Mouse (Mus musculus): ENCODE data around the gene Zbp1. TPM values are rescaled to one million over a fixed set of nuclear protein-coding genes. Genes with fewer than 3 reads are reported as not detected.

The Zbp1 gene
- polyA plus RNA-seq, 1 experiment from 2014 or later = not detected

DNA sequence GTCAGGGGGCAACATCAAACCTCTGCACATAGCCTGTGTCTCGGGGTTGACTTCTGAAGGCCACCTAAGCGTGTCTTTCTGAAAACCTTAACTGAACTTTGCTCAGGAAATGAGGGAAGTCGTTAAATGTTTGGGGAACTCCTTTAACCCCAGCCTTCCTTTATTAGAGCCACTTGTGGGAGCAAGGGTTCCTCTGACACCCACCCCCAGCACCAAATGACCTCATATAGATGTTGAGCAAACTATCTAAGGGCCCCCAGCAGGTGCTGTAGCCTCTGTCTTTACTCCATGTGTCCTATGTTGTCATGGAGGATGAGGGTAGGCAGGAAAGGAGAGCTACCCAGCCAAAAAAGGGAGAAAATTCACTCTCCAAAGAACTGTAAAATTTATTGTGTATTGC, 5.4 kb upstream of the Zbp1 start:
- no peak overlapping the region for H3K4me3 ChIP-seq (ENCODE audit: low read depth, low read length)
- WGBS = 77% methylated on average over 3 of the region's 3 CpGs
- no peak for ATAC-seq
- no peaks in the 10 kb centered on the region for H3K4me1 ChIP-seq (ENCODE audit: control insufficient read depth, insufficient read depth, low read length)
- H3K27me3 ChIP-seq (ENCODE audit: control insufficient read depth, insufficient read depth, low read depth, low read length) = no peaks in the 10 kb centered on the region
- H3K27ac ChIP-seq (ENCODE audit: low read length) = no peak overlapping the region
- no peaks in the 10 kb centered on the region for H3K9me3 ChIP-seq (replicated peaks; ENCODE audit: control insufficient read depth, low read length, poor library complexity, severe bottlenecking)
- no peak overlapping the region for H3K9ac ChIP-seq (ENCODE audit: low read depth, low read length)
- H3K4me2 ChIP-seq (ENCODE audit: low read length) = no peak overlapping the region
- peaks cover 5% of the 10 kb centered on the region; the same call in 1 of the 2 replicates for H3K36me3 ChIP-seq (ENCODE audit: control insufficient read depth, insufficient read depth, low read length)

DNA sequence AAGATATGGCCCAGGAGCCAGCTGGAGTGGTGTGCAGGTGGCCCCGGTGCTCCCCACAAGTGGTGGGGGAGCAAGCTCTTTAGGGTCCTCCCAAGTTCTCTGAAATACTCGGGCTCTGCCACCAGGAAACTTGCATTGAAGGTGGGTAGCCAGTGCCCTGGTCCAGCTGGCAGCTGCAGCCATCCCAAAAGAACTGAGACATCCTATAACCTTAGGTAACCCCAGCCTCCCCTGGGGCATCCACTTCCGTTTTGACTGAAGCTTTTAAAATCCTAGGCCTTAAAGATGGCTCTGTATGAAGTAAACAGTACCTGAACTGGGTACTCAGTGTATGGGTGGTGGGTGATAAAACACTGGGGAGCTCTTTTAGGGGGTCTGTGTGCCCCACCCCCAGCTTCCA, 4.8 kb upstream of the Zbp1 start:
- Histone ChIP-seq H3K9me3 (replicated peaks; ENCODE audit: control insufficient read depth, low read length, poor library complexity, severe bottlenecking) (no peaks in the 10 kb centered on the region), H3K9ac (ENCODE audit: low read depth, low read length) (no peak overlapping the region), H3K4me1 (ENCODE audit: control insufficient read depth, insufficient read depth, low read length) (no peaks in the 10 kb centered on the region), H3K27ac (ENCODE audit: low read length) (no peak overlapping the region), H3K36me3 (ENCODE audit: control insufficient read depth, insufficient read depth, low read length) (peaks cover 5% of the 10 kb centered on the region; the same call in 1 of the 2 replicates), H3K4me2 (ENCODE audit: low read length) (no peak overlapping the region), H3K27me3 (ENCODE audit: control insufficient read depth, insufficient read depth, low read depth, low read length) (no peaks in the 10 kb centered on the region), H3K4me3 (ENCODE audit: low read depth, low read length) (no peak overlapping the region)
- ATAC-seq = no peak
- WGBS = 71% methylated on average over 3 of the region's 3 CpGs

DNA sequence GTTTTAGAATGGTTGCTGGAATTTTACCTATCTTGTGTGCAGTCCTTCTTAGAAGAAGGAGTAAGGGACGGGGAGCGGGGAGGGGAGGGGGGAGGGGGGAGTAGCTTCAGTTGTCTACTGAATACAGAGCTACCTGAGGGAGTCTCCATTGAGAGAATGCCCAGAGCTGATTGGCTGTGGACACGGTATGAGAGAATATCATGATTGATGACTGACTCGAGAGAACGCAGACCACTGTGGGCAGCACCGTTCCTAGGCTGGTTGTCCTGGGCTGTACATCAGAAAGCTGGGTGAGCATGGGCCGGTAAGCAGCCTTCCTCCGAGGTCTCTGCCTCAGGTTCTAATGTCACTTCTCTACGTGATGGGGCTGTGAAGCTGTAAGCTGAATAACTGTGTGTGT, 2.0 kb upstream of the Zbp1 start:
- no peak overlapping the region for H3K4me3 ChIP-seq (ENCODE audit: low read depth, low read length)
- no peaks in the 10 kb centered on the region for H3K9me3 ChIP-seq (replicated peaks; ENCODE audit: control insufficient read depth, low read length, poor library complexity, severe bottlenecking)
- no peak overlapping the region for H3K4me2 ChIP-seq (ENCODE audit: low read length)
- 91% methylated on average over 9 of the region's 9 CpGs for WGBS
- no peaks in the 10 kb centered on the region for H3K36me3 ChIP-seq (ENCODE audit: control insufficient read depth, insufficient read depth, low read length)
- H3K4me1 ChIP-seq (ENCODE audit: control insufficient read depth, insufficient read depth, low read length) = no peaks in the 10 kb centered on the region
- no peak for ATAC-seq
- H3K27ac ChIP-seq (ENCODE audit: low read length) = no peak overlapping the region
- H3K9ac ChIP-seq (ENCODE audit: low read depth, low read length) = no peak overlapping the region
- H3K27me3 ChIP-seq (ENCODE audit: control insufficient read depth, insufficient read depth, low read depth, low read length) = no peaks in the 10 kb centered on the region

DNA sequence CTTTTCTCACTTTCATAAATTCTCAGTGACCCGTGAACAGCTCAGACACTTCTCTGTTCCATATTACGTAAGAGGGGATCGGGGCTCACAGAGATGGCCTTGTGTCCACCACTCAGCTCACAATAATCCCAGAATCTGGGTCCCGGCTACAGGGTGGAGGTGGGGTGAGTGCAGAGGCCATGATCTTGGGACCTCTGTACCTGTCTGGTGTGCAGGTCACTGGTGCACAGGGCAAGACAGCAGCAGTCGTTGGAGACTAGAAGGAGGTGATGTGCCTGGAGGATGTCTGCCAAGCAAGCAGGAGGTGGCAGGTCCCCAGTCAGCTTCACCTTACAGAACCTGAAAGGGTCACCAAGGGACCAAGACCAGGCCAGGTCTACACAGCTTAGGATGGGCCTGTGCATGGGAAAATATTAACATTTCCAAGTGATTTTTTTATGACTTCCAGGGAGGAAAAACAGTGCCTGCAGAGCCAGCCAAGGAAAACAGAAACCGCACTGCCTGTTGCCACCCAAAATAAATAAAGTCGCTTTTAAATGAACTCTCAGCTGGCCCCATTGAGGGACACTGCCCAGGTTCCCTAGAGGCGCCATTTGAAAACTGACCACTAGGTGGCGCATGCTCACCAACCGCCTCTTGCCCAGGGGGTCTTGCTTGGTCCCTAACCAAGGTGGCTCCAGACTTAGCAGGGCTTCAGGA, 682 bp upstream of the Zbp1 start:
- H3K9ac ChIP-seq (ENCODE audit: low read depth, low read length) = no peak overlapping the region
- H3K27me3 ChIP-seq (ENCODE audit: control insufficient read depth, insufficient read depth, low read depth, low read length) = no peaks in the 10 kb centered on the region
- 48% methylated on average over 10 of the region's 10 CpGs for WGBS
- no peak for ATAC-seq
- no peaks in the 10 kb centered on the region; the same call in 1 of the 2 replicates for H3K9me3 ChIP-seq (replicated peaks; ENCODE audit: control insufficient read depth, low read length, poor library complexity, severe bottlenecking)
- no peak overlapping the region for H3K4me2 ChIP-seq (ENCODE audit: low read length)
- no peak overlapping the region for H3K27ac ChIP-seq (ENCODE audit: low read length)
- no peak overlapping the region for H3K4me3 ChIP-seq (ENCODE audit: low read depth, low read length)
- H3K36me3 ChIP-seq (ENCODE audit: control insufficient read depth, insufficient read depth, low read length) = no peaks in the 10 kb centered on the region
- no peaks in the 10 kb centered on the region for H3K4me1 ChIP-seq (ENCODE audit: control insufficient read depth, insufficient read depth, low read length)

DNA sequence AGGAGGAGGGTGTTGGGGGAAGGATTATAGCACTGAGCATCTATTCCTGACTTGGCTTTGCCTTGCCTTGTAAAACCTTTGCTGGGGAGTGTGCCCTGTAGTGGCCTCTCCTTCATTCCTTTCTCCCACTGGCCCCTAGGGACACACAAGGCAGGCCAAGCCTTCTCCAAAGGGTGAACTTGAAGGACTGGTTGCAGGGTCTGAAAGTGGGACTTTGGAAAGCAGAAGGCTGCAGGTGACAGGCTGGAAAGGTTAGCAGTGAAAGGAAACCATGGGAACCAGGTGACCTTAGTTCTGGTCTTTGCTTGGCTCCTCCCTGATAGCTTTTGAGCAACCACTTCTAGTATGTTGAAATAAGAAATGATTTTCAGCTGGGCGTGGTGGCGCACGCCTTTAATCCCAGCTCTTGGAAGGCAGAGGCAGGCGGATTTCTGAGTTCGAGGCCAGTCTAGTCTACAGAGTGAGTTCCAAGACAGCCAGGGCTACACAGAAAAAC, 912 bp downstream of the Zbp1 start:
- no peak overlapping the region for H3K4me3 ChIP-seq (ENCODE audit: low read depth, low read length)
- no peak for ATAC-seq
- 93% methylated on average over 5 of the region's 5 CpGs for WGBS
- H3K36me3 ChIP-seq (ENCODE audit: control insufficient read depth, insufficient read depth, low read length) = no peaks in the 10 kb centered on the region
- no peaks in the 10 kb centered on the region; the same call in 1 of the 2 replicates for H3K9me3 ChIP-seq (replicated peaks; ENCODE audit: control insufficient read depth, low read length, poor library complexity, severe bottlenecking)
- H3K27me3 ChIP-seq (ENCODE audit: control insufficient read depth, insufficient read depth, low read depth, low read length) = no peaks in the 10 kb centered on the region
- H3K9ac ChIP-seq (ENCODE audit: low read depth, low read length) = no peak overlapping the region
- no peak overlapping the region for H3K4me2 ChIP-seq (ENCODE audit: low read length)
- no peak overlapping the region for H3K27ac ChIP-seq (ENCODE audit: low read length)
- H3K4me1 ChIP-seq (ENCODE audit: control insufficient read depth, insufficient read depth, low read length) = no peaks in the 10 kb centered on the region

DNA sequence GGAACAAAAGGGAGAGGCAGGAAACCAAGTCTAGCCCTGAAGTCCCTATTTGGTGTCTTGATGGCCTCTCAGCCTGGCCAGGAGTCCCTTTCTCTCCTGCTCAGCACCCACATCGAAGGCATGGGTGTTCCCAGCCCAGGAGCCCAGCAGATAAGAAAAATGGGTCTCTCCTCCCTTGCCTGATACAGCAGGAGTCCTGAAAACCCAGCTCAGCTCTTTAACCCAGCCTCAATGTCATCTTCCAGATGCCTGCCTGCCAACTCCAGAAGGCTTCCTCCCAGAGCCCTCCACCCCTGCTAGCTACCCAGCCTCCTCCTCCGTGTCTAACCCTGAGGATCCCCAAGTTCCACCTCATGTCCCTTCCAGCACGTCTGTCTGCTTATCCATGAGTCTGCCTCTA, 1.5 kb downstream of the Zbp1 start:
- Histone ChIP-seq H3K9me3 (replicated peaks; ENCODE audit: control insufficient read depth, low read length, poor library complexity, severe bottlenecking) (no peaks in the 10 kb centered on the region; the same call in 1 of the 2 replicates), H3K4me3 (ENCODE audit: low read depth, low read length) (no peak overlapping the region), H3K4me1 (ENCODE audit: control insufficient read depth, insufficient read depth, low read length) (no peaks in the 10 kb centered on the region), H3K9ac (ENCODE audit: low read depth, low read length) (no peak overlapping the region), H3K4me2 (ENCODE audit: low read length) (no peak overlapping the region), H3K27me3 (ENCODE audit: control insufficient read depth, insufficient read depth, low read depth, low read length) (no peaks in the 10 kb centered on the region), H3K27ac (ENCODE audit: low read length) (no peak overlapping the region), H3K36me3 (ENCODE audit: control insufficient read depth, insufficient read depth, low read length) (no peaks in the 10 kb centered on the region)
- no peak for ATAC-seq
- 73% methylated on average over 3 of the region's 3 CpGs for WGBS

DNA sequence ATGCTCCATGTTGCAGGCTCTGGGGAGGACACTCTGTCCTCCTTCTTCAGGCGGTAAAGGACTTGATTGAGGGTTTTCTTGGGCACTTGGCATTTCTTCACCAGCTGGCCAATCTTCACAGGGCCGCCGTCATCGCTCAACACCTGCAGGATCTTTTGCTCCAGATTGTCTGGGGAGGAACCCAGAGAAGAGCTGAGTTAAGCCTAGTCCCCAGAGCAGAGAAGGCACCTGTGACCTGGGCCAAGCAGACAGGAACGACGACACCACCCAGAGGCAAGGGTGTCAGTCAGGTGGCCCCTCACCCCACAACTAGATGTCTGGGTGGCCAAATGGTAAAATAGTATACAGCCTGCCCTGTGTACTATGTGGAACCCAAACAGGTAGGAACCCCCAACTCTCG, 1.9 kb downstream of the Zbp1 start:
- H3K9me3 ChIP-seq (replicated peaks; ENCODE audit: control insufficient read depth, low read length, poor library complexity, severe bottlenecking) = no peaks in the 10 kb centered on the region; the same call in 1 of the 2 replicates
- no peaks in the 10 kb centered on the region for H3K36me3 ChIP-seq (ENCODE audit: control insufficient read depth, insufficient read depth, low read length)
- H3K4me2 ChIP-seq (ENCODE audit: low read length) = no peak overlapping the region
- H3K27ac ChIP-seq (ENCODE audit: low read length) = no peak overlapping the region
- WGBS = 89% methylated on average over 7 of the region's 7 CpGs
- H3K9ac ChIP-seq (ENCODE audit: low read depth, low read length) = no peak overlapping the region
- ATAC-seq = no peak
- H3K4me3 ChIP-seq (ENCODE audit: low read depth, low read length) = no peak overlapping the region
- H3K27me3 ChIP-seq (ENCODE audit: control insufficient read depth, insufficient read depth, low read depth, low read length) = no peaks in the 10 kb centered on the region
- no peaks in the 10 kb centered on the region for H3K4me1 ChIP-seq (ENCODE audit: control insufficient read depth, insufficient read depth, low read length)

DNA sequence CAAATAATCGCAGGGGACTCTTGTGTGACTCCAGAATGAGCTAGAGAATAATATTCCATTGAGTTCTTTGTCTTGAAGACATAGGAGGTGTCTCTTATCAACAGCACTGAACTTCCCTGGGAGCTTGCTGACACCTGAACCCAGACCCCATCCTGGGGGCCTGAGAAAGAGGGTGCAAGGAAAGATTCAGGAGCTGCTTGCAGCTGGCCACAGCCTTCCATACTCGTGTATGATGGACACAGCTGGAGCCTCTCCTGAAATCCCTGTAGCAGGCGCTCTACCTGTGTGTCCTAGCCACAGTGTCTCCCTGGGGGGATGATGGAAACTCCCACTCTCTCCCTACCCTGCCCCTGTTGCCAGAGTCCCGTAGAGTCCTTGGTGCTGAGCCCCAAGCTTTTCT, 6.5 kb downstream of the Zbp1 start:
- H3K36me3 ChIP-seq (ENCODE audit: control insufficient read depth, insufficient read depth, low read length) = no peaks in the 10 kb centered on the region
- 74% methylated on average over 4 of the region's 4 CpGs for WGBS
- no peak overlapping the region for H3K4me2 ChIP-seq (ENCODE audit: low read length)
- no peaks in the 10 kb centered on the region; the same call in 1 of the 2 replicates for H3K9me3 ChIP-seq (replicated peaks; ENCODE audit: control insufficient read depth, low read length, poor library complexity, severe bottlenecking)
- no peaks in the 10 kb centered on the region for H3K4me1 ChIP-seq (ENCODE audit: control insufficient read depth, insufficient read depth, low read length)
- no peak overlapping the region for H3K9ac ChIP-seq (ENCODE audit: low read depth, low read length)
- H3K4me3 ChIP-seq (ENCODE audit: low read depth, low read length) = no peak overlapping the region
- ATAC-seq = no peak
- no peak overlapping the region for H3K27ac ChIP-seq (ENCODE audit: low read length)
- H3K27me3 ChIP-seq (ENCODE audit: control insufficient read depth, insufficient read depth, low read depth, low read length) = no peaks in the 10 kb centered on the region

DNA sequence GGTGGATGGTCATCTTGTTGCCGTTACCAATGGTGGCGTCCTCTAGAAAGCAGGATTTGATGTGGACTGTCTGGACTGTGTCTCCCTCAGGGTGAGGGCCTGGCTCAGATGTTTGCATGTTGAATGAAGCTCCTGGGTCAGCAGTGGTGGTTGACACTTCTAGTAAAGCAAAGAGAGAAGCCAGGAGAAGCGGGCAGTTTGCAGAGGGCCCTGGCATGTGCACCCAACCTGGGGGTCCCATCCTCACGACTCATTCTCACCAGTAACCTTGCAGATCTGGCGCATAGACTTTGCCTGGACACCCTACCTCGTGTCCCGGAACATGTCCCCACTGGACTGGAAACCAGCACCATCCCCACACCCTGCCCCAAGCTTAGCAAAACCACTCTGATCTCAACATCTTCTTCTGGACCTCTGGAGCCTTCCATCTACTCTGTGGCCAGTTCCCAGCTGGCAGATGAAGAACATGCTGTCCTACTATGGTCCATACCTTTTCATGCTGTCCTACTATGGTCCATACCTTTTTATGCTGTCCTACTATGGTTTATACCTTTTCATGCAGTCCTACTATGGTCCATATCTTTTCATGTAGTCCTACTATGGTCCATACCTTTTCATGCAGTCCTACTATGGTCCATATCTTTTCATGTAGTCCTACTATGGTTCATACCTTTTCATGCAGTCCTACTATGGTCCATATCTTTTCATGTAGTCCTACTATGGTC, 9.5 kb downstream of the Zbp1 start:
- 95% methylated on average over 7 of the region's 7 CpGs for WGBS
- no peak for ATAC-seq
- H3K27ac ChIP-seq (ENCODE audit: low read length) = no peak overlapping the region

More for the DNA sequence above, 9.5 kb downstream of the Zbp1 start:
- no peak overlapping the region for H3K4me3 ChIP-seq (ENCODE audit: low read depth, low read length)
- no peaks in the 10 kb centered on the region; the same call in 1 of the 2 replicates for H3K9me3 ChIP-seq (replicated peaks; ENCODE audit: control insufficient read depth, low read length, poor library complexity, severe bottlenecking)
- H3K9ac ChIP-seq (ENCODE audit: low read depth, low read length) = no peak overlapping the region
- no peaks in the 10 kb centered on the region for H3K4me1 ChIP-seq (ENCODE audit: control insufficient read depth, insufficient read depth, low read length)
- no peak overlapping the region for H3K4me2 ChIP-seq (ENCODE audit: low read length)
- H3K27me3 ChIP-seq (ENCODE audit: control insufficient read depth, insufficient read depth, low read depth, low read length) = no peaks in the 10 kb centered on the region
- no peaks in the 10 kb centered on the region for H3K36me3 ChIP-seq (ENCODE audit: control insufficient read depth, insufficient read depth, low read length)

All from midbrain, embryonic 16.5 days (tissue).